ENCODE assay signal across 8 mouse cellular contexts in genomic region chr7:28716590-28717281, GRCm38 (mm10). TPM values are rescaled to one million over a fixed set of nuclear protein-coding genes. Genes with fewer than 3 reads are reported as not detected.
DNase-seq lines count a peak whose midpoint lies in the region; ATAC-seq and TF ChIP-seq lines count a peak whose summit lies in the region.

Fbxo17 (plus strand) TSS chr7:28716804.

- no peaks in the 10 kb centered on the region for H3K36me3 ChIP-seq in embryonic facial prominence, embryonic 12.5 days
- H3K36me3 ChIP-seq in heart, embryonic 12.5 days: no peaks in the 10 kb centered on the region
- no peaks in the 10 kb centered on the region for H3K36me3 ChIP-seq in megakaryocyte, embryonic 14.5 days (replicated peaks; ENCODE audit: low read length)
- H3K36me3 ChIP-seq in small intestine, adult 2 months (ENCODE audit: control insufficient read depth, insufficient read depth, low read length): no peaks in the 10 kb centered on the region

- H3K4me2 ChIP-seq in embryonic facial prominence, embryonic 12.5 days (replicated peaks): peak within 1 kb of the TSS; percentile 72
- peak within 1 kb of the TSS; percentile 83 for H3K4me2 ChIP-seq in heart, embryonic 12.5 days

- WGBS in embryonic facial prominence, embryonic 12.5 days: 2% methylated on average over 36 of the region's 36 CpGs
- 1% methylated on average over 36 of the region's 36 CpGs for WGBS in heart, embryonic 12.5 days
- 6% methylated on average over 36 of the region's 36 CpGs for WGBS in small intestine, adult 2 months

- ATAC-seq in embryonic facial prominence, embryonic 12.5 days (ENCODE audit: insufficient number of reproducible peaks, insufficient read depth, low FRiP score, low TSS enrichment): peak; percentile 73
- ATAC-seq in heart, embryonic 12.5 days (ENCODE audit: insufficient number of reproducible peaks, low FRiP score): peak; percentile 80

- peak within 1 kb of the TSS; percentile 49 for H3K4me3 ChIP-seq in embryonic facial prominence, embryonic 12.5 days
- H3K4me3 ChIP-seq in heart, embryonic 12.5 days: peak within 1 kb of the TSS; percentile 70
- peak within 1 kb of the TSS; percentile 79 for H3K4me3 ChIP-seq in megakaryocyte, embryonic 14.5 days (replicated peaks)
- H3K4me3 ChIP-seq in small intestine, adult 2 months (ENCODE audit: low read depth, low read length): peak within 1 kb of the TSS; percentile 69

- H3K27ac ChIP-seq in embryonic facial prominence, embryonic 12.5 days: peak within 1 kb of the TSS; percentile 81
- H3K27ac ChIP-seq in heart, embryonic 12.5 days (ENCODE audit: poor library complexity, severe bottlenecking): no peak within 1 kb of the TSS; the same call in 1 of the 2 replicates
- no peak within 1 kb of the TSS for H3K27ac ChIP-seq in small intestine, adult 2 months (ENCODE audit: insufficient read depth, low read depth, low read length)

- no peaks in the 10 kb centered on the region for H3K9me3 ChIP-seq in embryonic facial prominence, embryonic 12.5 days
- H3K9me3 ChIP-seq in heart, embryonic 12.5 days (replicated peaks): no peaks in the 10 kb centered on the region
- peaks cover 4% of the 10 kb centered on the region for H3K9me3 ChIP-seq in megakaryocyte, embryonic 14.5 days

- peak; percentile 68 for DNase-seq in CD4-positive helper T cell, adult 2 months (ENCODE audit: low read depth, low spot score)
- DNase-seq in adrenal gland, adult 2 months: peak; percentile 84
- peak; percentile 70 for DNase-seq in kidney, postnatal 14 days
- no peak for DNase-seq in frontal cortex, postnatal 14 days (ENCODE audit: low spot score in 2 of 2)

- TF ChIP-seq CTCF in small intestine, adult 2 months (IDR thresholded peaks at IDR 0.05; ENCODE audit: extremely low read depth, insufficient read length, insufficient replicate concordance, low read depth, low read length): 0 out of 2 replicates have a peak, but pooled peaks have one; percentile 14

- no peaks in the 10 kb centered on the region for H3K27me3 ChIP-seq in embryonic facial prominence, embryonic 12.5 days
- no peaks in the 10 kb centered on the region for H3K27me3 ChIP-seq in heart, embryonic 12.5 days (replicated peaks)
- peaks cover 40% of the 10 kb centered on the region for H3K27me3 ChIP-seq in megakaryocyte, embryonic 14.5 days (replicated peaks)
- H3K27me3 ChIP-seq in small intestine, adult 2 months (ENCODE audit: control insufficient read depth, insufficient read depth, low read length): peaks cover 11% of the 10 kb centered on the region

- peak within 1 kb of the TSS; percentile 66 for H3K9ac ChIP-seq in embryonic facial prominence, embryonic 12.5 days
- peak within 1 kb of the TSS; percentile 86 for H3K9ac ChIP-seq in heart, embryonic 12.5 days

- H3K4me1 ChIP-seq in embryonic facial prominence, embryonic 12.5 days: peaks cover 20% of the 10 kb centered on the region
- H3K4me1 ChIP-seq in heart, embryonic 12.5 days (replicated peaks): peaks cover 39% of the 10 kb centered on the region
- H3K4me1 ChIP-seq in megakaryocyte, embryonic 14.5 days: peaks cover 7% of the 10 kb centered on the region; the same call in 1 of the 2 replicates
- H3K4me1 ChIP-seq in small intestine, adult 2 months (ENCODE audit: control insufficient read depth, insufficient read depth, insufficient read length, low read length): peaks cover 3% of the 10 kb centered on the region; the same call in 1 of the 2 replicates

- no peak for TF ChIP-seq POLR2A in small intestine, adult 2 months (IDR thresholded peaks at IDR 0.05; ENCODE audit: low read depth, low read length)

RNA-seq across cellular contexts. Expression of gene Fbxo17, which starts in this region (rescaled TPM):
- 1 to 10 TPM; 2.0 to 5.3 TPM for total RNA-seq in adrenal gland, adult 2 months (2021)
- polyA plus RNA-seq in adrenal gland, adult 2 months (2012; rRNA removed): 11.1 and 14.1 TPM in 2 replicates
- polyA plus RNA-seq in embryonic facial prominence, embryonic 12.5 days (2016; fragmentation: Nextera tagmentation; extraction: Ambion mirVana): 15.9 and 19.7 TPM in 2 replicates
- polyA plus RNA-seq in heart, embryonic 12.5 days (2016; fragmentation: Nextera tagmentation; extraction: Ambion mirVana): 9.9 and 10.4 TPM in 2 replicates
- polyA plus RNA-seq in megakaryocyte, embryonic 14.5 days (2012; ENCODE audit: insufficient read depth, low replicate concordance): not detected in 2 replicates
- polyA plus RNA-seq in small intestine, adult 2 months (2012; rRNA removed): 2.0 and 2.8 TPM in 2 replicates

Comparison
In these comparisons a context has a peak if more than half of its experiments do, and no peak if none do; other contexts are left out.
1. DNase-seq: peak in CD4-positive helper T cell, adult 2 months (single experiment), adrenal gland, adult 2 months (single experiment) and kidney, postnatal 14 days (single experiment); none in frontal cortex, postnatal 14 days (0 of 2).
2. Peak in every context shown above with its lines, with median percentiles within 50 percentile points of each other: H3K4me3 ChIP-seq.